Mouse (Mus musculus) stomach, postnatal 0 days (tissue): ENCODE results near the gene Rsrp1. TPM values are rescaled to one million over a fixed set of nuclear protein-coding genes. Genes with fewer than 3 reads are reported as not detected.
A peak's percentile ranks its signal among the peaks of the same experiment; 100 is the strongest.

Experiments used
- ATAC-seq: fragments of 200-750 bp; cut with Nextera tagmentation; 2 replicates; pipeline ENCODE4 v1.8.0; 2017; ENCODE audit not compliant: low FRiP score, low TSS enrichment
- DNase-seq: peaks from one replicate; pipeline ENCODE4 v3.0.0-alpha.2; 2016; ENCODE audit warnings: low spot score
- H3K27ac ChIP-seq: fragments of 300-500 bp; sonication (generic); replicated peaks from 2 replicates; pipeline ENCODE4 v1.5.1; 2014; ENCODE audit warnings: mild to moderate bottlenecking, control low read depth
- H3K27me3 ChIP-seq: fragments of 300-500 bp; sonication (generic); 2 replicates; pipeline ENCODE4 v1.6.1; 2014; ENCODE audit warnings: low read length; ENCODE audit not compliant: control insufficient read depth, insufficient read depth
- H3K36me3 ChIP-seq: fragments of 300-500 bp; sonication (generic); 2 replicates; pipeline ENCODE4 v1.6.1; 2014; ENCODE audit warnings: low read length, mixed read lengths; ENCODE audit not compliant: control insufficient read depth, insufficient read depth
- H3K4me1 ChIP-seq: fragments of 300-500 bp; sonication (generic); replicated peaks from 2 replicates; pipeline ENCODE4 v1.6.1; 2014; ENCODE audit warnings: antibody characterized with exemption; ENCODE audit not compliant: control insufficient read depth, insufficient read depth
- H3K4me2 ChIP-seq: fragments of 300-500 bp; sonication (generic); replicated peaks from 2 replicates; pipeline ENCODE4 v1.6.1; 2014; ENCODE audit warnings: low read depth, mild to moderate bottlenecking, control low read depth, moderate library complexity
- H3K4me3 ChIP-seq: fragments of 300-500 bp; sonication (generic); 2 replicates; pipeline ENCODE4 v1.5.1; 2014; ENCODE audit warnings: low read depth, low read length, control low read depth
- H3K9ac ChIP-seq: fragments of 300-500 bp; sonication (generic); 2 replicates; pipeline ENCODE4 v1.6.1; 2014; ENCODE audit warnings: mild to moderate bottlenecking, low read length, control low read depth, mixed read lengths
- H3K9me3 ChIP-seq: fragments of 300-500 bp; sonication (generic); 2 replicates; pipeline ENCODE4 v1.6.1; 2016; ENCODE audit warnings: low read length; ENCODE audit not compliant: control insufficient read depth
- CTCF ChIP-seq: IDR thresholded peaks from 2 replicates; pipeline ENCODE4 v1.5.1; 2016; ENCODE audit warnings: antibody characterized with exemption, low read depth, mild to moderate bottlenecking, moderate library complexity
- EP300 ChIP-seq: optimal IDR thresholded peaks from 2 replicates; pipeline ENCODE3; 2016; ENCODE audit warnings: antibody characterized with exemption
- WGBS: fragments of 180-500 bp; shearing (Covaris S2); extraction: QIAGEN DNeasy Blood & Tissue Kit; methylation state at CpG from one replicate; pipeline ENCODE4 v1.1.7; 2014; 5-methylcytosine and 5-hydroxymethylcytosine counted together
- polyA plus RNA-seq: library from polyadenylated mRNA; unstranded; fragments of >200 nt; fragmentation: Nextera tagmentation; extraction: Ambion mirVana; gene quantifications from 2 replicates; pipeline ENCODE4 v1.2.1, GENCODE M21; 2015

The Rsrp1 gene
- polyA plus RNA-seq, 1 experiment from 2014 or later, result 283 TPM

- Histone ChIP-seq H3K4me3 (no peak overlapping the region), H3K27me3 (no peaks in the 10 kb centered on the region), H3K9me3 (no peaks in the 10 kb centered on the region), H3K9ac (no peak overlapping the region), H3K36me3 (no peaks in the 10 kb centered on the region), H3K4me2 (no peak overlapping the region), H3K4me1 (no peaks in the 10 kb centered on the region; the same call in 1 of the 2 replicates), H3K27ac (0 out of 2 replicates have a peak overlapping the region, but pooled peaks have one; percentile 30)
- peak; percentile 86 for DNase-seq
- WGBS, result 10% methylated on average over 11 of the region's 11 CpGs
- no peak for TF ChIP-seq EP300
- TF ChIP-seq CTCF, result peak; percentile 63
- peak; percentile 89 for ATAC-seq
Measured at GRCm38 (mm10) chr4:134950518-134951091, 27.2 kb downstream of the Rsrp1 start.

GRCm38 (mm10) chr4:134954461-134954860, 31.1 kb downstream of the Rsrp1 start:
- DNase-seq (no peak), ATAC-seq (peak; percentile 33; the same call in 1 of the 2 replicates)
- no peaks in the 10 kb centered on the region; the same call in 1 of the 2 replicates for H3K4me1 ChIP-seq
- H3K36me3 ChIP-seq, result no peaks in the 10 kb centered on the region
- H3K27ac ChIP-seq, result 0 out of 2 replicates have a peak overlapping the region, but pooled peaks have one; percentile 40
- H3K9me3 ChIP-seq, result no peaks in the 10 kb centered on the region
- no peak overlapping the region for H3K9ac ChIP-seq
- no peak overlapping the region for H3K4me3 ChIP-seq
- WGBS, result 11% methylated on average over 15 of the region's 15 CpGs
- TF ChIP-seq EP300 (no peak), CTCF (no peak)
- no peaks in the 10 kb centered on the region for H3K27me3 ChIP-seq
- H3K4me2 ChIP-seq, result no peak overlapping the region

GRCm38 (mm10) chr4:134955196-134955595, 31.8 kb downstream of the Rsrp1 start:
- Histone ChIP-seq H3K4me1 (no peaks in the 10 kb centered on the region; the same call in 1 of the 2 replicates), H3K4me2 (no peak overlapping the region), H3K4me3 (no peak overlapping the region), H3K27me3 (no peaks in the 10 kb centered on the region), H3K36me3 (no peaks in the 10 kb centered on the region), H3K27ac (no peak overlapping the region), H3K9ac (no peak overlapping the region), H3K9me3 (no peaks in the 10 kb centered on the region)
- ATAC-seq (no peak), DNase-seq (no peak)
- TF ChIP-seq CTCF, result no peak
- no peak for TF ChIP-seq EP300
- WGBS, result 93% methylated on average over 2 of the region's 2 CpGs

GRCm38 (mm10) chr4:134955845-134956244, 32.5 kb downstream of the Rsrp1 start:
- TF ChIP-seq CTCF (no peak), EP300 (no peak)
- Histone ChIP-seq H3K9ac (no peak overlapping the region), H3K27me3 (no peaks in the 10 kb centered on the region), H3K9me3 (no peaks in the 10 kb centered on the region), H3K36me3 (no peaks in the 10 kb centered on the region), H3K4me1 (no peaks in the 10 kb centered on the region), H3K4me2 (no peak overlapping the region), H3K4me3 (no peak overlapping the region), H3K27ac (no peak overlapping the region)
- WGBS, result 63% methylated on average over 3 of the region's 3 CpGs
- ATAC-seq (0 out of 2 replicates have a peak, but pooled peaks have one; percentile 22), DNase-seq (no peak)

GRCm38 (mm10) chr4:134956328-134956727, 32.9 kb downstream of the Rsrp1 start:
- Histone ChIP-seq H3K27ac (no peak overlapping the region), H3K4me2 (no peak overlapping the region), H3K9me3 (no peaks in the 10 kb centered on the region), H3K36me3 (no peaks in the 10 kb centered on the region), H3K27me3 (no peaks in the 10 kb centered on the region), H3K9ac (no peak overlapping the region), H3K4me3 (no peak overlapping the region), H3K4me1 (no peaks in the 10 kb centered on the region)
- WGBS, result 15% methylated on average over 3 of the region's 3 CpGs
- ATAC-seq (0 out of 2 replicates have a peak, but pooled peaks have one; percentile 33), DNase-seq (peak; percentile 75)
- peak; percentile 80 for TF ChIP-seq CTCF
- no peak for TF ChIP-seq EP300
